Mouse (Mus musculus) adrenal gland, postnatal 0 days (tissue): ENCODE measurements around the gene Larp4b. TPM values are rescaled to one million over a fixed set of nuclear protein-coding genes. Genes with fewer than 3 reads are reported as not detected.

Experiments used
- polyA plus RNA-seq: library from polyadenylated mRNA; unstranded; fragments of >200 nt; fragmentation: Nextera tagmentation; extraction: Ambion mirVana; gene quantifications from 2 replicates; pipeline ENCODE4 v1.2.1, GENCODE M21; 2015

Larp4b gene
- 15.2 and 19.5 TPM in 2 replicates for polyA plus RNA-seq

DNA sequence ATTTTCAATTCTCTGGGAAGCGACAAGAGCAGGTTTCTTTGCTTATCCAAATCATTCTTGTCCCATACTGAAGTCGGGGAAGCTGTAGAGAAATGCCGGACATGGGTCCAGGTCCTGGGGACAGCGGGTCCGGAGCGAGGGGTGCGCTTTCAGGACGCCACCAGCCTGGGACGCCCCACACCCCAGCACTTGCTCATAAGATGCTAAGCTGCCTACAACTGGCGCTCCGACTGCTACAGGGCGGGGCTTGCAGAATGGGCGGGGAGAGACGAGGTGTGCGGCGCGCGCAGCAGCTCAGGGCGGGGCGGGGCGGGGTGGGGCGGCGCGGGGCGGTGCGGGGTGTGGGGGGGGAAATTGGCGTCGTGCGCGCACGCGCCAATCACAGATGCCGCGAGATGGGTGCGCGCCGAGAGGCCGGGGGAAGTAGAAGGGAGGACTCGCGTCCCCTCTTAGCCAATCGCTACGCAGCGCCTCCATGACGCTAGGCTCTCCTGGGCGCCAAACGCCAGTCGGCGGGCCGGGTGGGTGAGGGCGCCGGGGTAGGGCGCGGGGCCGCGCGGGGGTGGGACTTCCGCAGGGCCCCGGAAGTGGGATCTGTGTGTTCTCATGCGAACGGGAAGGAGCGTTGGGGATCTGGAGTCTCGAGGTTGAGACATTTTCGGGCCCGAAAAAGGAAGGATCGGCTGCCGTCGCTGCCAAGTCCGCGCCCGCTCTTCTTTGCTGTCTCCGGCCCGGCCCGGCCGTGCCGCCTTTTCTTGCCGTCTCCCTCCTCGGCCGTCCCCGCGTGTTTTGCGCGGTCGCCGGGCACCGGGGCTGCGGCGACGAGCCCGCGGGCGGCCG, at the start of gene Larp4b:
TSS of gene Larp4b (plus strand) at position 566 of the 840 bp plus-strand sequence.

Other genes with a start within 250 kb of the Larp4b start
- gene Wdr37, start 222.0 kb upstream of the Larp4b start, polyA plus RNA-seq, result 14.2 and 15.9 TPM in 2 replicates
- 18.7 and 28.9 TPM in 2 replicates for gene Idi1, start 208.4 kb upstream of the Larp4b start, polyA plus RNA-seq
- gene Gm9745, start 145.7 kb upstream of the Larp4b start, polyA plus RNA-seq, result not detected in 2 replicates
- gene Idi2, start 141.0 kb upstream of the Larp4b start, polyA plus RNA-seq, result not detected in 2 replicates
- 38.3 and 50.0 TPM in 2 replicates for gene Gtpbp4, start 97.8 kb upstream of the Larp4b start, polyA plus RNA-seq
- gene Dip2c, start 182.6 kb downstream of the Larp4b start, polyA plus RNA-seq, result 3.8 and 4.0 TPM in 2 replicates